Mouse (Mus musculus): ENCODE data around the gene Cldn17. TPM values are rescaled to one million over a fixed set of nuclear protein-coding genes. Genes with fewer than 3 reads are reported as not detected.

Cldn17 gene
- polyA plus RNA-seq (2017; shearing (Covaris generic)) = not detected

DNA sequence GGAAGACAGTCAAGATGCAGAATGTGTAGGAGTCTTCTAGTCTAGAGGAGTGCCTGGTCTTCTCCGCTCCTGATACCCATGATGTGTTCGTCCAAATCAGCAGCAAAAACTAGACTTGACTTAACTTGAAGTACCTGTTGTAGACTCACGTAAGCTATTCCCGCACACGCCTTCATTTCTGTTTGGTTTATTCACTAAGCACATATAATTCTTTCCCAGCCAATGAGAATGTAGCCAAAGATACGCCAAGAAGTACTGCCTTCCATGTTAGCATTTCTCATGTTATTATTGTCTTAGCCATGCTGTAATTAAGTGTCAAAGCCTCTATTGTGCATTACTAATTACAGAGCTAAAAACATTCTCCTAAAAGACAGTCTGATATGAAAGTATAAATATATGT lies at the start of gene Cldn17:
TSS of gene Cldn17 (minus strand) at position 101 of the 400 bp plus-strand sequence.

Other genes starting within 250 kb of the Cldn17 start
- gene Grik1, start 216.7 kb downstream of the Cldn17 start, polyA plus RNA-seq (2017; shearing (Covaris generic)) = 0.21 TPM
- gene Cldn8, start 56.2 kb upstream of the Cldn17 start, polyA plus RNA-seq (2017; shearing (Covaris generic)) = 0.16 TPM
- gene Krtap24-1, start 105.3 kb upstream of the Cldn17 start, polyA plus RNA-seq (2017; shearing (Covaris generic)) = not detected
- gene 2310079G19Rik, start 120.7 kb upstream of the Cldn17 start, polyA plus RNA-seq (2017; shearing (Covaris generic)) = not detected
- gene Krtap26-1, start 140.8 kb upstream of the Cldn17 start, polyA plus RNA-seq (2017; shearing (Covaris generic)) = not detected
- not detected for gene Krtap27-1, start 164.7 kb upstream of the Cldn17 start, polyA plus RNA-seq (2017; shearing (Covaris generic))
- gene 2310061N02Rik, start 201.0 kb upstream of the Cldn17 start, polyA plus RNA-seq (2017; shearing (Covaris generic)) = not detected
- gene Krtap13-1, start 221.9 kb upstream of the Cldn17 start, polyA plus RNA-seq (2017; shearing (Covaris generic)) = not detected
- gene Krtap13, start 244.7 kb upstream of the Cldn17 start, polyA plus RNA-seq (2017; shearing (Covaris generic)) = not detected